Mouse (Mus musculus) layer of hippocampus, adult 11-12 months (tissue): ENCODE data around the gene Tmem251.

ENCODE experiments used
- DNase-seq: peaks from one replicate; pipeline ENCODE4 v3.0.0; 2022; ENCODE audit warnings: low spot score

Gene Tmem251

DNA sequence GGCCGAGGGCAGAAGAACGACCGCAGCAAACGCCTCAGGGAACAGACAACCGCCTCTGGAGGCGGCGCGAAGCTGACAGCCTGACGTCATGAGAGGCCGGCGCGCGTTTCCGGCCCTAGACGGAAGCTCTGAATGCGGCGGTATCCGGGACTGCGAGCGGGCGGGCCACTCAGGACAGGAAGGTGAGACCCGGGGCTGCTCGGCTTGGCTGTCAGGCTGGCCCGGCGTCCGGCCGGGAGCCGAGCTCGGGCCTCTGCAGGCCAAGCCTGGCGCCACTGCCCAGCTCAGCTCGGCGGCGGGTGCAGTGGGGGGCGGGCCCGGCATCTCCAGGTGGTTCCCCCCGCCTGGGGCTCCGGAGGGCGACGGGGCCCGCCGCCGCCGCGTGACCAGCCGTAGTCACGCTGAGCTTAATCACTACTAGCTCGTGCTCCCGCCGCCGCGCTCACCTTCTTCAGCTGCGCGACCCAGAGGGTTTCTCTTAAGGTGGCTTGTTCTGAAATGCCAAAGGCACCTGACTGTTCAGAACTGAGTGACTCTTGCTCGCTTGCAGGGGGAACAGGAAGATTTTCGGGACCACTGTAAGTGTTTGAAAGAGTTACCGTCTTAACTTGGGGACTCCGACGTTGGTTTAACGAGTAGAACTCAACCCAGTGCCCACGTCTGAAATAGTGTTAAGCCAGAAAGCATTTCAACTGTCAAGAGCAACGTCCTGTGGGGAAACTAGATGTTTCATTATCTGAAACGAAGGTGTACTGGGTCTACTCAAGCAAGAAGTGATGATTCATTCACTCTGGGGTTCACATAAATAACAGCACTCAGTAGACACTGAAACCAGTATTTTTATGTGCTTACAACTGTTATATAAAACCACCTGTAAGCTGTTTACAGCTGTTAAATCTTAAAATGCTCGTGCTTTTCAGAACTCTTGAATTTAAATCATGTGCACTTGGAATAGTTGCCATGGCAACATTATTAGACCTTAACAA, at the start of gene Tmem251, which contains the start of gene Moap1:
Tmem251 (plus strand) TSS at position 174 of the 986 bp plus-strand sequence.
Moap1 (minus strand) TSS at position 73 of the 986 bp plus-strand sequence.
- peak; percentile 89 for DNase-seq

DNA sequence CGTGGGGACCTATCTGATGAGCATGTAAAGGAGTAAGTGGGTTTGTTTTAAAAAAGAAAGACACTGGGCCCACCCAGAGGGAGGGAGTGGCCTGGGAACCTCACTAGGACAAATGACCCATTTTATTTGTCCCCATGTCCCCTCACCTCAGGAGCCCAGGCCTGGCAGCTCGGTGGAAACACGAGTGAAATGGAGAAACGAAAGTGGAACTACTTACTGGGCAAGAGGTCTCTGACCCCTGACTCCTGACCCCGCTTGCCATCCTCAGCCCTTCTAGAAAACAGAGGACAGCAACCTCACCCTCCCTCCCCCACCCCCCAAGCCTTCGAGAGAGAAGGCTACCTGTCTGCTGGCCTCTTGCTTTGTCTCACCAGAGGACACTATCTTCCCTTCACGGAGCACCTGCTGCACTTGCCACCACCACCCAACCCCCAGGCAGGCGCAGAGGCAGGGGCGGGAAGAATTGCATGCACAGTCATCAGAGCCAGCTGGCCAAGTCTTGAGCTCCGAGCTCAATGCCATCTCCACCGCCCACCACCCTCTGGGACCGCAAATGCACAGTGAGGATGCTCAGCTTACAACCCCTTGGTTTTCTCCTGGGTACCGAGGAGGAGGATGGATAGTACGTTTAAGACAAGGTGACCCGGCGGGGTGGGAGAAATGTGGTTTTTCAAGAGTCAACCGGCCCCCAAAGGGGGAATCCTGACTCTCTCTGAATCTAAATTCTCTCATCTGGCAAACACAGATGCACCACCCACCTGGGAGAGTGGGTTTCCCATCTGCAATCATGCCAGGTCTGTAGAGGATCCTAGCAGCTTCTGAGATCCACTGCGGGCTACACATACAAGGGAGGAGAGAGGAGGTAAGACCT, 48.0 kb upstream of the Tmem251 start:
- DNase-seq: peak; percentile 81

DNA sequence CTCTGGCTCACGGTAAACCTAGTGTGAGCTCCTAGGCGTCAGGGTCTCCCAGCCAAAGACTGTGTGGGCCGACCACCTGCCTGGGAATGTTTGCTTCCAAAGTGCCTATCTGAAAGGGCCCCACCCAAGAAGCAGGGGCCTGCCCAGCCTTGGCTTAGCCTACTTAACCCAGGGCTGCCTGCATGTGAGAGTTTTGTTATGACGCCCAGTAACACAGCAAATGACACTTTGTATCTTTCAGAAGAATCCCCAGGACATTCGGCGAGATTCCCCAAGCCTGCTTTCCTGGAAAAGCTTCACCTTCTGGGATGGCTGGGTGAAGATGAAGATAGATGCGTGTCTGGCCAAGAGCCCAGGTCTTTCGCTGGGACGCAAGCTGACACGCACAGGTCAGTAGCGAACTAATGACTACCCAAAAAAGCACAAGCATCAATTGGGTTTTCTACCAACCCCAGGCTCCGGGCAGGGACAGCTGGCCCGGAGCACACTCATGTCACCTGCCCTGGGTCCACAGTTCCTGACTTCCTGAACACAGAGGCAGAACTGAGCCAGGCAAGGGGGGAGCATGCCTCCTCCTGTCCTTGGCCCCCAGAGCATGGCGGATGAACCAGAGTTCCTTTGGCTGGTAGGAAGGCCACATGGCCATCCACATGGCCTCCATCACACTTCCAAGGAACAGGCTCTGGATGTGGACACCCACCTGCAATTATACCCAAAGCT, 46.8 kb upstream of the Tmem251 start:
- no peak for DNase-seq

DNA sequence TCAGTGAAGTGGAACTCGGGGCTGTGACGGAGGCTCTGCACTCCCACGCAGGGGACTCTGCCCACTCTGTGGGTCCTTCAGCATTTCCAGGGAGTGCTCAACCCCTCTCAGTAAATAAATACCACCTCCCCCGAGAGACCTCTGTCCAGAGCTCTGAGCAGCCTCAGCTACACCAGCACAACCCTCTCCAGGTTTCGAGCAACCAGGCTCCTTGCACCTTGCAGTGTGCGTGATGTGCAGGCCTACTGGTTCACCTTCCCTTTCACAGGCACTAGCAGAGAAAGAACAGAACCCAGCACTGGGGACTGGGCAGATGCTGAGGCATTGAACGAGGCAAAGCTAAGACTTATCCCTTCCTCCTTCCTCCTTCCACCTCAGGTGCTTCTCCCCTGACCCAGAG, 46.2 kb upstream of the Tmem251 start:
- DNase-seq: no peak

DNA sequence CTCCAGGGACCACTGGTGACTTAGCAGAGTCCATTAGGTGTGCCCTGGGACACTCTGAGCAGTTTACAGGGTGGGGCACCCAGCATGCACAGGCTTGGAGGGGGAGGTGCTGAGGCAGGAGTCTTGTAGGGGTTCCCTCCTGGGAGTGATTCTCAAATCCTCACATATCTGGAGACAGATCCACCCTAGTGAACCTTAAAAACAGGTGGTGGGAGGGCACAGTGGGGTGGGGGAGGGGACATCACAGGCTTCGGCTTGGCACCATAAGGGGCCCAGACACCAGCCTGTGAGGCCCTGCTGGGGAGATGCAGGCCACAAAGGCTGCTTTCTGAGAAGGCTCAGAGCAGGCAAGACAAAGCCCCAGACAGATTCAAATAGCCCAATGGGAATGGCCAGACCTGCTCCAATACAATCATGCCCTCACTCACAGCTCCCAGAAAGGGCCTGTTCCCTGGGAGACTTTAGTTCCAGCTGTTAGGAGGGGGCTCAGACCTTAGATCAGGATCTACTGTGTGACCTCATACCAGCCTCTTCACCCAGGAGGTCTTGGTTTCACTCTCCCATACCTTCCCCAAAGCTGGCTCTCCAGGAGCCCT, 45.4 kb upstream of the Tmem251 start:
- no peak for DNase-seq

DNA sequence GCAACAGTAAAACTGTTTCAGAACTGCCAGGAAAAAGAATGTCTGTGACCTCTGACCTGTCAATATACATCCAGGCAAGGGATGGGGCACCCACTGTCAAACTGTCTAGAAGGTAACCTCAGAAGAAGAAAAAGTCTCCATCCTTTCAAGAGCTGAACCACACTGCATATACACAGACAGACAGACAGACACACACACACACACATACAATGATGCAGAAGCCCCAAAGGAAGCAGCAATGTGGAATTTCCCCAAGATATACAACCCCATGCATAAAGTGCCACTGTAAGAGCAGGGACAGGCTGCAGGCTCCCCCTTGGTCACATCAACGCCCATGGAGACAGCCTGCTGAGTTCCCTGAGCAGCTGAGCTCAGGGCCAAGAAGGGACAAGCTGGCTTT, 44.4 kb upstream of the Tmem251 start:
- DNase-seq: no peak

DNA sequence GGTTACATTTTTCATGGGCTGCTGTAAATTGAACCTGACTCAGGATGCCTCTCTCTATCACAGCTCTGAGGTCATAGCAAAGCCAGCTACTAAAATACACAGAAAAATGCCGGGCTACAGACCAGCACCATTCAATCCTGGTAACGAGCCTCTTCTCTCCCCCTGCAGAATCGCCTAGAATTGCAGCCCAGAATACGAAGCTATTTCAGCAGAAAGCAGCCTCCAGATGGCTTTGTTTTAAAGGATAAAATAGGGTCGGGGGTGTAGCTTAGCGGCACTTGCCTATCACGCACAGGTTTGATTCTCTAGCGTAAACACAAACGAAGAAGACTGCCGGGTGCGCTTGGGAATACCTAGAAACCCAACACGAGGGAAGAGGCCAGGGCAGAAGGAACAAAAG, 43.1 kb upstream of the Tmem251 start:
- no peak for DNase-seq

DNA sequence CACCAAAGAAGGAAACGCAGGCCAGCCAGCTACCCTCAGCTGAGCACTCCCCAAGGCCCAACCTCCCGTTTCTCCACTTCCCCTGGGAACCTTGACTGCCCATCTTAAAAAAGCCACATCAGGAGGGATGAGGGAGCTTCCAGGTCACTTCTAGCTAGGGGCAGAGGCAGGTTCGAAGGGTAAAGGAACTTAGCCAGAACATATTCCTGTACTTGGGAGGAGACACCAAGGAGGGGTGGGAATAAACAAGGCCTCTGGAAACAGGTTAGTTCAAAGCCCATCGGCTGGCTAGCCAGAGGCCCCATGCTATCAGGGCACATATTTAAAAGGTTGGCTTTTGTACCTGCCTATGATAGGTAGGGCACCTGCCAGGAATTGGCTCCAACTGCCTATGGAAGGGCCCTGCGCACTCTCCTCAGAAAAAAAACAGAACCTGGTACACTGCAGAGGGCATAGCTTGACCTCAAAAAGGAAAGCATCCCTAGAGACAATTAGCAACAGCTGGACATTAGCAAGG, 41.8 kb upstream of the Tmem251 start:
- no peak for DNase-seq

DNA sequence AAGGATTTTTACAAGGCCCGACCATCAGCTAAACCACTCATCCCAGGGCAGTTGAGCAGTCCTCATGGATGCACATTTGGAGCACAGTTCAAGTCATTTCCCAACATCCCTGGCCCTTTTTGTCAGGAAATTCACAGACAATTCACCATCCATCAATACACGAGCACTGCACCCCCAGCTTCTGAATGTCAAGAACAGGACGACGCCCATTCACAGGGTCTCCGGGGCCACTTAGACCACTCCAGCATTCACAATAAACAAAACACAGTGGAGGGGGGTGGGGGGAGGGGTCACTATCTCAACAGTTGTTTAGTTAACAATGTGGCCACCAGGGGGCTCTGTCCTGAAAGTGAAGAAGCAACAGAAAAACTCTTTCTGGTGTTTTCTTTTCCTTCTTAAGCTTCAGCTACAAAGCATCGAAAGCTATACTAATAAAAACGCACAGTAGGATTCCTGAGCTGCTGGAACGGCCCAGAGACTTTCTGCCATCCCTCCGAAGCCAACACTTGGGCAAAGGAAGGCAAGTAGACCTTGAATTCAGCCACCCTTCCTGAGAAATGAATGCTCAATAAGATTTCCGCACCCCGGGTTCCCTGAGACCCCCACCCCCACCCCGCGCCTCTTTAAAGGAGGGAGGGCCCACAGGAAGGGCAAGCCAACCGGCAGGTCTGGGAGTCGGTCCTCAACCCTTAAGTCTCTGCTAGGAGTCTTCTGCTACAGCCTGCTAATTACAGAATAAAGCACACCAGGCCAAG, 41.0 kb upstream of the Tmem251 start:
- peak; percentile 88 for DNase-seq

DNA sequence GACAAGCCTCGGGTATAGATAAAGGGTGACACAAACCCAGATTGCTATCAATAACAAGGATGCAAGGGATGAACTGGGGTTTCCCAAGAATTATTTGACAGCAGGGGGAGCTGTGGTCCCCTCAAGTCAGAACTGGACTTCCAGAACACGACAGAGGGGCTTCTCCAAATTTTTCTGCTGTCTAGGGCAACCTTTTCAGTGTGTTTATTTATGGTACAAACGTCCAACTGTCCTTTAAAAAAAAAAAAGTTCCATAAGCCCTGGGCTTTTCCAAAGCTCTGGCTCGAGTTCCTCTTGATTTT, 40.5 kb upstream of the Tmem251 start:
- peak; percentile 71 for DNase-seq

DNA sequence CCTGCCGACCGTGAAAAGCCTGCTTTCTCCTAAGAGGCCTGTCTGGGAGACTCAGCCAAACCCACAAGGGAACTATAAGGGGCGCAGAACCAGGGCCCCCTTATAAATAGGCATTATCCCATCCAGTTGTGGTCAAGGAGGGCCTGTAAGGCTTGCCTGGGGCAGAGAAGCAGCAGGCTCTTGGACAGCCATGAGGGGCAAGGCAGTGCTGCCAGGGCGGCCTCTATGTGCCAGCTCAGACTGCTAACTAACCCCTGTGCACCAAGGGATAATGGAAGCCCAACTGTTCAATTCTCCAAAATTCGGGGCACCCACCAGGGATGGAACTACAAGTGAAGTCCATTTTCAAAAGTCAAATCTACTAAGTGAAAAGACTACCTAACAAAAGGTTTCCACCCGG, 40.1 kb upstream of the Tmem251 start:
- DNase-seq: no peak

DNA sequence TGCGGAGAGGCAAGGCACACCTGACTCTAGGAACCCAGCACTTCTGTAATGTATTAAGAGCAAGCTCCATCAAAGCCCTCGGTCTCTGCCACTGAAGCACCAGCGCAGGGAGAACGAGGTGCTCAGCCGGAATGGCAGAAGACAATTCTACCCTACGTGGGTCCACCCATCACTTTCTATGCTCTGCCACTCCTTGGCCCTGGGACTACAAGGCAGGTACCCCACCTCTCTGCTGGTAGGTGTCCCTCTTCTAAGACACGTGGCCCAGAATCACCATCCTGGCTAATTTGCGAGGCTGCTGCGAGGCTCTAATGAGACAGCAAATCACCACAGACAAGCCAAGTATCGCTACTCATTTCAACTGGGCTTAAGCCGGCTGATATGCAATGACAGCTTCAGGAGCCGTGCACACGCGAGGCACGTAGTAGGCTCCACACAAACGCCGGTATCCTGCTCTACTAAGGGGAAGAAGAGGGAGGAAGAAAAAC, 39.6 kb upstream of the Tmem251 start:
- no peak for DNase-seq

DNA sequence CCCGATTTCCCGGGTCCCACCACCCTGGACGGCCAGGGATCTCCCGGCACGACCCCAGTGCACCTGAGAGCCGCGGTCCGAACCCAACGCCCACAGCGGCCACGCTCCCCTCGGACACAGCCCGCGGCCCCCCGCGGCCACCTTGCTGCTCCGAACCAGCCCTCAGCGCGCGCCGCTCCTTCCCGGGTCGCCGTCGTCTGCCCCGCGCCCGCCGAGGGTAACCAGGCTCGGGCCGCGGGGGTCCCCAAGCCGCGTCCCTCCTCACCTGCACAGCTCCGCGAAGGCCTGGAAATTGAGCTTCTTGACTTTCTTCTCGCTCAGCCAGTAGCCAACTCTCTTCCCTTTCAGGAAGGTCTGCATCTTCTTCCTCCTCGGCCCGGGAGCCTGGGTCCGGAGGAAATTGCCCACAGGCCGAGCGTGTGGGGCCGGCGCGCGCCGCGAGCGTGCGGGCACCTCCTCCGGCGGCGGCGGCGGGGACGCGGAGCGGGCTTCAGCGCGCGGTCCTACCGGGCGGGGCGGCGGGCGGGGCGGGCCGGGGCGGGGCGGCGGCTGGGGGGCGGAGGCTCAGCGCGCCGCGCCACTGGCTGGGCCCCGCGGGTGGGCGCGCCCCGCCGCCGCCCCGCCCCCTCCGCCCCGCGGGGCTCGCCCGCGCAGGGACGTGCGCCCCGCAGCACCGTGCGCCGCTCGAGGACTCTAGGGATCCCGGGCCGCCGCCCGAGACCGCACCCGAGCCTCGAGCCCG, 38.9 kb upstream of the Tmem251 start, which contains the start of gene Itpk1:
Itpk1 (minus strand) TSS at position 474 of the 742 bp plus-strand sequence.
- peak; percentile 44 for DNase-seq

DNA sequence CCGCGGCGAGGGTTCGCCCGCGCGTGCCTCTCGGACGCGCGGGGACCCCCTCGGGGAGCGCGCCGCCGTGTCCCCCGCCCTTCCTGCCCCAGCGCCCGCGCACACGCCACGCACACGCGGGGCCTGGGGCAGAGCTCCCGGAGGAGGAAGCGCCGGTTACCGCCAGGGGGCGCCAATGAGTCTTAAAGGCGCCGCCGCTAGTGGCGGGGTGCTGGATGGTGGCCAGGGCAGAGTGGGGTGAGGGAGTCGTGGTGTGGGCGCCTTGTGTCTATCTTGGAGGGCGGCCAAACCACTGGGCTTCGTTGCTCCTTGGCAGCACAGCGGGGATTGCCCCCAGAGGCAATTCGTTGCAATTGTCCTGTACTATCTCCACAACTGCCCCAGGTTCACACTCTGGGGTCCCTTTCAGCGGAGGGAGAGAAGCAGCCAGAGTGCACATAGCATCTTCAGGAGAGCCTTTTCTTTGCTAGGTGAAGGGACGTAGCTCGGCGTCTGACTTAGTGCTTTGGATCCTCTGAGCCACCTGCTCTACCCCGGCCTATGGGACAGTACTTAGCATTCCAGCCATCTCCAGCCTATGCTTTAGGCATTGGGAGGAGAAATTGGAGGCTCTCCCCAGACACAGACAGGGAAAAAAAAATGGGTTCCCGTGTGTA, 38.2 kb upstream of the Tmem251 start:
- DNase-seq: peak; percentile 91

DNA sequence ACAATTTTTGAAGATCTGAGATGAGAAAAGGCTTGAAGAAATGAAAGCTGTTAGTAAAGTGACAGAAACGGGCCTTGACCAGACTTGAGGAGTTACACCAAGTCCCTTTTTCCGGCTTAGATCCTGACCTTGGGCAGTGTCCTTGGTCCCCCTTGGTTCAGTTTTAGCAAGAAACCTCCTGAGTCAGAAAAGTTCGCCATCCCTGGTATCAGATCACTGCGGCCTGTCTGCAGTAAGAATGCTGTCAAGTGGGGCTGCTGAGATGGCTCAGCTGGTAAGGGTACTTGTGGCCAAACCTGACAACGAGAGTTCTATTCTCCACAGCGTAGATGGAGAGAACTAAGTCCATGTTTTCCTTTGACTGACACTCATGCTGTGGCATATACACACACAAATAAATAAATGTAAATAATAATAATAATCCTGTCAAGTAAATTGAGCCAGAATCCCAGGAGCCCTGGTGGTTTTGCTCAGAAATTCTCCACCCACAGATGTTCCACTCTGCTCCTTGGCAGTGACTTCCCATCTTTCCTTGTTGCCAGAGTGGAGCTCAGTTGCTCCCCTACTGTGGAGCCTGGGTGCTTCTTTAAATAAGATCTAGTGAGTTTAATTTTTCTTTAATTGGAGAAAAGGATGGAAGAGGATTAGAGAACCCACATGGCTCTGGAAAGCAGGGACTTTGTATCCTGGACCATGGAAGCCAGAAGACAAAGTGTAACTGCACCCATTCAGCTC, 37.5 kb upstream of the Tmem251 start:
- DNase-seq: no peak

DNA sequence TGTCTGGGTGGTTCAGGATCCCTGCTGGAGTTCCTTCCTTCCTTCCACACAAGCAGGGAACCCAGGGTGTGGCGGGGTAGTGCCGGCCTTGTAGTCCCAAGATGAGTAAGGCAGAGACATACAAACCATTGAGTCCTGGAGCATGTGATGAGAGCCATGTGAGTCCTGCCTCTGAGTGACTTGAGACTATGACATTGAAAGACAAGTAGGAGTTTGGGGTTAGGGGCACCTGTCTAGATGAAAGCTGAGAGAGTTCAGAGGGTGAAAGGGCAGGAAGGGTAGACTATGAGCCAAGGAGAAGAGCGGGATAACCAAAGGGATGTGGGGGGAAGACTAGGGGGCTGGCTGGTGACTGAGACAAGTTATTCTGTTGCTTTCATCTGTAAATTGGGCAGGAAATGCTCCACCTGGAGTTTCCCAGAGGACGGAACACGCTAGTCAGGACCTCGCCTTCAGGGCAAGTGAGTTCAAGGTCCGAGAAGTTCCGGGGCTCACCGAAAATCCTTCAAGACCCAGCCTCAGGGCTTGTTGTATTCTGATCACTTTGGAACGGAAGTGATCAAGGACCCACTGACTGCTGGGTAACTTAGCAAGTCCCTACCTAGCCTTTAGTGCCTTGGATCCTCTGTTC, 36.6 kb upstream of the Tmem251 start:
- no peak for DNase-seq

DNA sequence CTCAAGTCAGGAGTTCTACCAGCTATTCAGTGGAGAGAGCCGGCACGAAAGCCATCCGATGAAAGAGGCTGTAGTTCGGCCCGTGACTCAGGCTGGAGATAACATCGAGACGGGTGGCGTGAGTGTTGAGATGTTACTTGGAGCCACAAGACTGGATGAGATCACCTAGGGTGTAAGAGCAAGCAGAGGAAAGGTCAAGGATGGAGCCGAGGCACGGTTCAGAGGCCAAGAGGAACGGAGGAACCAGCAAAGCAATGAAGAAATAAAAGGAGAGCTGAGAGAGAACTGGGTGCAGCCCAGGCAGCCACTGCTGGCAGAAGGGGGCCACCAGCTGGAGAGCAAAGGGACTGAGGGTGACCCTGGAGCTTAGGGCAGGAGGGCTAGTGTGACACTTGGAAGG, 35.3 kb upstream of the Tmem251 start:
- no peak for DNase-seq

DNA sequence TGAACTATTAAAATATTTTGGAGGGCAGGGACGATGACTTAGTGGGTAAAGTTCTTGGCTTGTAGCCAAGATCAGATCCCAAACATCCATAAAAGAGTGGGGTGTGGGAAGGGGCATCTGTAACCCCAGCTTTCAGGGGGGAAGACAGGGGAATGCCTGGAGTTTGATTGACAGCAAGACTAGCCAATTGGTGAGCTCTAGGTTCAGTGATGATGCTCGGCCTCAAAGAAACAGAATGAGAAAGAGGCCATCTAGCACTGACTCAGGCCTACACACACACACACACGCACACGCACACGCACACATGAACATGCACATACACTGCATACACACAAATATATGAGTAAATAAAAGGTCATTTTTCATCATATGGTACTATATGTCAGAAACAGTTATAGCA, 33.7 kb upstream of the Tmem251 start:
- no peak for DNase-seq
